Mouse (Mus musculus) kidney, postnatal 0 days (tissue): ENCODE measurements around the gene Fam160b1. TPM values are rescaled to one million over a fixed set of nuclear protein-coding genes. Genes with fewer than 3 reads are reported as not detected.
A peak's percentile ranks its signal among the peaks of the same experiment; 100 is the strongest.

Experiments used
- ATAC-seq: fragments of 200-750 bp; cut with Nextera tagmentation; replicated peaks from 2 replicates; pipeline ENCODE4 v1.8.0; 2017; ENCODE audit warnings: low read depth, moderate number of reproducible peaks, moderate TSS enrichment, moderate library complexity; ENCODE audit not compliant: low FRiP score
- DNase-seq: peaks from one replicate; pipeline ENCODE4 v3.0.0-alpha.2; 2016; ENCODE audit warnings: low spot score
- H3K27ac ChIP-seq: fragments of 300-500 bp; sonication (generic); 2 replicates; pipeline ENCODE4 v1.5.1; 2014; ENCODE audit warnings: mild to moderate bottlenecking
- H3K27me3 ChIP-seq: fragments of 300-500 bp; sonication (generic); 2 replicates; pipeline ENCODE4 v1.6.1; 2014; ENCODE audit warnings: low read length, mixed read lengths; ENCODE audit not compliant: insufficient read depth
- H3K36me3 ChIP-seq: fragments of 300-500 bp; sonication (generic); 2 replicates; pipeline ENCODE4 v1.6.1; 2014; ENCODE audit warnings: low read length, mixed read lengths; ENCODE audit not compliant: insufficient read depth
- H3K4me1 ChIP-seq: fragments of 300-500 bp; sonication (generic); replicated peaks from 2 replicates; pipeline ENCODE4 v1.6.1; 2014; ENCODE audit warnings: antibody characterized with exemption, low read length, mixed read lengths; ENCODE audit not compliant: insufficient read depth
- H3K4me2 ChIP-seq: fragments of 300-500 bp; sonication (generic); 2 replicates; pipeline ENCODE4 v1.6.1; 2014; ENCODE audit warnings: mild to moderate bottlenecking, low read length, moderate library complexity, mixed read lengths
- H3K4me3 ChIP-seq: fragments of 300-500 bp; sonication (generic); replicated peaks from 2 replicates; pipeline ENCODE4 v1.5.1; 2014; ENCODE audit warnings: low read depth, low read length
- H3K9ac ChIP-seq: fragments of 300-500 bp; sonication (generic); 2 replicates; pipeline ENCODE4 v1.6.1; 2014; ENCODE audit warnings: low read depth, low read length
- H3K9me3 ChIP-seq: fragments of 300-500 bp; sonication (generic); replicated peaks from 2 replicates; pipeline ENCODE4 v1.6.1; 2016; ENCODE audit warnings: low read length, inconsistent platforms, mixed read lengths
- CTCF ChIP-seq: IDR thresholded peaks from 2 replicates; pipeline ENCODE4 v1.5.1; 2016; ENCODE audit warnings: antibody characterized with exemption, low read depth, mild to moderate bottlenecking, moderate library complexity
- WGBS: fragments of 180-500 bp; shearing (Covaris S2); extraction: QIAGEN DNeasy Blood & Tissue Kit; methylation state at CpG from one replicate; pipeline ENCODE4 v1.1.7; 2014; 5-methylcytosine and 5-hydroxymethylcytosine counted together
- polyA plus RNA-seq: library from polyadenylated mRNA; unstranded; fragments of >200 nt; fragmentation: Nextera tagmentation; extraction: Ambion mirVana; gene quantifications from 2 replicates; pipeline ENCODE4 v1.2.1, GENCODE M21; 2015

The Fam160b1 gene
- polyA plus RNA-seq, 1 experiment from 2014 or later, result 12.8 TPM

- Histone ChIP-seq H3K4me1 (no peaks in the 10 kb centered on the region), H3K4me3 (no peak overlapping the region), H3K4me2 (no peak overlapping the region), H3K36me3 (no peaks in the 10 kb centered on the region), H3K27ac (no peak overlapping the region), H3K9me3 (no peaks in the 10 kb centered on the region), H3K9ac (no peak overlapping the region), H3K27me3 (no peaks in the 10 kb centered on the region)
- TF ChIP-seq CTCF, result no peak
- ATAC-seq (no peak), DNase-seq (no peak)
- WGBS, result 78% methylated on average over 9 of the region's 9 CpGs
These were observed 39.7 kb upstream of the Fam160b1 start for GRCm38 (mm10) chr19:57320656-57321382.

GRCm38 (mm10) chr19:57321839-57322238, 38.6 kb upstream of the Fam160b1 start:
- Histone ChIP-seq H3K4me1 (no peaks in the 10 kb centered on the region), H3K36me3 (no peaks in the 10 kb centered on the region), H3K27me3 (no peaks in the 10 kb centered on the region), H3K27ac (no peak overlapping the region), H3K9ac (no peak overlapping the region), H3K4me2 (no peak overlapping the region), H3K9me3 (no peaks in the 10 kb centered on the region), H3K4me3 (no peak overlapping the region)
- 72% methylated on average over 3 of the region's 3 CpGs for WGBS
- TF ChIP-seq CTCF, result no peak
- DNase-seq, result no peak
- no peak for ATAC-seq

- Histone ChIP-seq H3K9me3 (no peaks in the 10 kb centered on the region), H3K9ac (no peak overlapping the region), H3K4me2 (no peak overlapping the region), H3K4me3 (no peak overlapping the region), H3K36me3 (no peaks in the 10 kb centered on the region), H3K27me3 (no peaks in the 10 kb centered on the region), H3K27ac (no peak overlapping the region), H3K4me1 (no peaks in the 10 kb centered on the region)
- DNase-seq, result no peak
- 74% methylated on average over 4 of the region's 4 CpGs for WGBS
- no peak for TF ChIP-seq CTCF
- ATAC-seq, result no peak
These were observed 38.0 kb upstream of the Fam160b1 start for GRCm38 (mm10) chr19:57322491-57322890.

GRCm38 (mm10) chr19:57323087-57323486, 37.4 kb upstream of the Fam160b1 start:
- 78% methylated on average over 8 of the region's 8 CpGs for WGBS

GRCm38 (mm10) chr19:57325748-57326300, 34.7 kb upstream of the Fam160b1 start:
- DNase-seq, result peak; percentile 74
- no peak overlapping the region for H3K9ac ChIP-seq
- no peak overlapping the region for H3K4me2 ChIP-seq
- ATAC-seq, result no peak
- H3K27ac ChIP-seq, result no peak overlapping the region
- WGBS, result 26% methylated on average over 7 of the region's 7 CpGs
- H3K4me3 ChIP-seq, result no peak overlapping the region
- no peaks in the 10 kb centered on the region for H3K27me3 ChIP-seq
- TF ChIP-seq CTCF, result peak; percentile 86
- no peaks in the 10 kb centered on the region for H3K4me1 ChIP-seq
- H3K9me3 ChIP-seq, result no peaks in the 10 kb centered on the region
- H3K36me3 ChIP-seq, result no peaks in the 10 kb centered on the region

More at GRCm38 (mm10) chr19:57323087-57323486, 37.4 kb upstream of the Fam160b1 start:
- ATAC-seq (no peak), DNase-seq (no peak)
- H3K9me3 ChIP-seq, result no peaks in the 10 kb centered on the region
- TF ChIP-seq CTCF, result no peak
- H3K9ac ChIP-seq, result no peak overlapping the region
- H3K27ac ChIP-seq, result no peak overlapping the region
- no peaks in the 10 kb centered on the region for H3K36me3 ChIP-seq
- no peaks in the 10 kb centered on the region for H3K27me3 ChIP-seq
- no peaks in the 10 kb centered on the region for H3K4me1 ChIP-seq
- no peak overlapping the region for H3K4me3 ChIP-seq
- no peak overlapping the region for H3K4me2 ChIP-seq

- no peaks in the 10 kb centered on the region for H3K4me1 ChIP-seq
- H3K36me3 ChIP-seq, result no peaks in the 10 kb centered on the region
- no peak overlapping the region for H3K4me3 ChIP-seq
- no peaks in the 10 kb centered on the region for H3K27me3 ChIP-seq
- H3K9ac ChIP-seq, result no peak overlapping the region
- H3K9me3 ChIP-seq, result no peaks in the 10 kb centered on the region
- DNase-seq (no peak), ATAC-seq (no peak)
- no peak for TF ChIP-seq CTCF
- no peak overlapping the region for H3K4me2 ChIP-seq
- H3K27ac ChIP-seq, result no peak overlapping the region
These were observed 32.8 kb upstream of the Fam160b1 start for GRCm38 (mm10) chr19:57327679-57328078.
